Mouse (Mus musculus) layer of hippocampus, adult 2 months (tissue): ENCODE results near the gene Sval1. TPM values are rescaled to one million over a fixed set of nuclear protein-coding genes. Genes with fewer than 3 reads are reported as not detected.

Experiments
- DNase-seq, 2 experiments: peaks; one replicate each; pipeline ENCODE4 v3.0.0; 2022; ENCODE audit warnings: low spot score in 2 of 2
- H3K27ac ChIP-seq: fragments of 200-600 bp; 2 replicates; pipeline ENCODE4 v1.8.1; 2022
- H3K4me3 ChIP-seq: fragments of 200-600 bp; 2 replicates; pipeline ENCODE4 v1.8.1; 2022; ENCODE audit warnings: mild to moderate bottlenecking
- CTCF ChIP-seq: fragments of 200-600 bp; conservative IDR thresholded peaks from 2 replicates; pipeline ENCODE4 v1.8.1; 2022; ENCODE audit warnings: antibody characterized with exemption, mild to moderate bottlenecking, moderate library complexity
- long read RNA-seq, 2 experiments: library from polyadenylated mRNA; stranded (forward); transcript quantifications; one replicate each; pipeline ENCODE4 v2.0.0; 2021; ENCODE audit warnings: borderline mapping rate in 2 of 2
- total RNA-seq, 2 experiments: library from RNA; stranded (reverse); gene quantifications; 2 replicates each; pipeline ENCODE4 v1.2.3; 2021

Sval1 gene
- total RNA-seq, result not detected
- long read RNA-seq, experiment 1, result 0 reads
- long read RNA-seq, experiment 2, result 0 reads

- H3K27ac ChIP-seq, result no peak within 1 kb of the TSS
- H3K4me3 ChIP-seq, result no peak within 1 kb of the TSS
- DNase-seq, result no peak
- no peak for TF ChIP-seq CTCF
Observed at GRCm38 (mm10) chr6:41951330-41951729, at the start of gene Sval1. Gene Sval1 (plus strand): TSS chr6:41951630.

DNA sequence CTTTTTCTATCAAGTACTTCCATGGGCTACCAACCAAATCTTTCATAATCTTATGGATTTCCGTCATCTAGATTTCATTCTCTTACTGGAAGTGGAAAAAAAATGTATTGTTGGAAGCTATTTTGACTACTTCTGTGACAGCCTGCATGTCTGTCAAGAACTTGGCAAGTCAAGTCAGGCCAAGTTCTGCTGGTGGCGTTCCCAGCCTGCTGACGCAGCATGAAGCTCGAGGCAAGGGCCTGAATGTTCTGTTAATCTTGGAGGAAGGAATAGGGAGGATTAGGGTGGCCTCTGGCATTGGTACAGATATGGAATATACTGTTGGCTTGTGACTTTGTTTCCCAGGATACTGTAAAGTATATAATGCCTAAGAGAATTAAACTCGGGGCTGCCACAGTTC, 39.8 kb upstream of the Sval1 start:
- no peak for DNase-seq
- Histone ChIP-seq H3K4me3 (no peak overlapping the region), H3K27ac (no peak overlapping the region)
- TF ChIP-seq CTCF, result no peak

DNA sequence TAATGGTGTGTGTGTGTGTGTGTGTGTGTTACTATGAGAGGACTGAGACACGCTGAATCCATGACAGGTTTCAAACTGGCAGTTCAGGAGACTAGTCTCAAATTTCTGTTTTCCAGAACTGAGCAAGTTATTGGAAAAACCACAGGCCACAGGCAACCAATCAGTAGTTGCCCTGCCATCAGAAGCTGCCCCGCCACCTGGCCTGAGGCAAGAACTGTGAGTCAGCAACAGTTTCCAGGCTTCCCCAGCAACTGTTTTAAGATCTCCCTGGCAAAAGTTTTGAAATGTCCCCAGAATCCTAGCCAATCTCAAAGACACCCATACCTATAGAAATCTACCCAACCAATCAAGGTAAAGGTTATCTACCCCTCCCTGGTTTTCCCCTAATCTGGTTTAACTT, 36.5 kb upstream of the Sval1 start:
- DNase-seq, result no peak
- Histone ChIP-seq H3K4me3 (no peak overlapping the region), H3K27ac (no peak overlapping the region)
- no peak for TF ChIP-seq CTCF

- no peak for TF ChIP-seq CTCF
- H3K27ac ChIP-seq, result no peak within 1 kb of the TSS
- no peak for DNase-seq
- no peak within 1 kb of the TSS for H3K4me3 ChIP-seq
Observed at GRCm38 (mm10) chr6:41967840-41968239, 16.4 kb downstream of the Sval1 start, which contains the start of gene Sval3. Gene Sval3 (plus strand): TSS chr6:41968140.

Other genes starting within 250 kb of the Sval1 start
- not detected for gene Kel, start 247.3 kb upstream of the Sval1 start, total RNA-seq
- not detected for gene Olfr459, start 176.5 kb upstream of the Sval1 start, total RNA-seq
- not detected for gene Pip, start 104.1 kb upstream of the Sval1 start, total RNA-seq
- gene Sval2, start 98.6 kb upstream of the Sval1 start, total RNA-seq, result not detected
- gene Sval3, start 16.5 kb downstream of the Sval1 start, total RNA-seq, result not detected
- gene Sva, start 86.8 kb downstream of the Sval1 start, total RNA-seq, result not detected
- gene Tas2r139, start 189.3 kb downstream of the Sval1 start, total RNA-seq, result not detected